23 mouse cellular contexts compared by ENCODE assay signal in the genomic region with DNA sequence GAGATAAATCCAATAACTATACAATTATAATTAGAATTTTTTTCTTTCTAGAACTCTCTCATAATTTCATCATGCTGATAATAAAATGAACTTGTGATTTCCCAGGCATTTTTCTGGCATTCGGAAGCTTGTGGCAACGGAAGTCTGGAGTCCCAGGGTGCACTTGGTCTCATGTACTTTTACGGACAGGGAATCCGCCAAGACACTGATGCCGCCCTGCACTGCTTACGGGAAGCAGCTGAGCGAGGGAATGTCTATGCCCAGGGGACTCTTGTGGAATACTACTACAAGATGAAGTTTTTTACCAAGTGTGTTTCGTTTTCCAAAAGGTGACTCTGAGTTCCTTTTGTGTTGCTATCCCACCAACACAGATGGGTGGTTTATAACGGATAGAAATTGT. TPM values are rescaled to one million over a fixed set of nuclear protein-coding genes. Genes with fewer than 3 reads are reported as not detected.
DNase-seq lines count a peak whose midpoint lies in the region; ATAC-seq and TF ChIP-seq lines count a peak whose summit lies in the region.
"Had no signal": no experiment of that assay in that cellular context is flagged by ENCODE, and none has a peak within 500 bp of the region (broad histone marks: within the 10 kb centered on the region; RNA-seq: fewer than 3 reads in every experiment).

No protein-coding gene starts in this region.

- no peak for ATAC-seq in heart, embryonic 12.5 days (ENCODE audit: insufficient number of reproducible peaks, low FRiP score)
- ATAC-seq: activated CD4-positive, CD25-positive, alpha-beta regulatory T cell, adult 4 months; CD4-positive, CD25-positive, alpha-beta regulatory T cell, adult 4 months; Patski had no signal

- no peaks in the 10 kb centered on the region for H3K36me3 ChIP-seq in heart, embryonic 12.5 days
- H3K36me3 ChIP-seq in heart, adult 2 months (ENCODE audit: control insufficient read depth, insufficient read depth, low read length) = no peaks in the 10 kb centered on the region

- H3K27me3 ChIP-seq in heart, embryonic 12.5 days (replicated peaks) = no peaks in the 10 kb centered on the region
- H3K27me3 ChIP-seq in heart, adult 2 months (ENCODE audit: control insufficient read depth, insufficient read depth, low read length) = no peaks in the 10 kb centered on the region
- H3K27me3 ChIP-seq: CH12.LX, Patski had no signal

- H3K27ac ChIP-seq in gastrocnemius, adult 2 months = peak overlapping the region; percentile 39; the same call in 1 of the 2 replicates
- no peak overlapping the region for H3K27ac ChIP-seq in heart, embryonic 12.5 days (ENCODE audit: poor library complexity, severe bottlenecking)
- H3K27ac ChIP-seq in heart, adult 2 months = peak overlapping the region; percentile 60

- WGBS in heart, embryonic 12.5 days = 87% methylated on average over 9 of the region's 9 CpGs
- 83% methylated on average over 9 of the region's 9 CpGs for WGBS in heart, adult 2 months

- TF ChIP-seq CTCF in gastrocnemius, adult 2 months (IDR thresholded peaks at IDR 0.05) = no peak
- no peak for TF ChIP-seq CTCF in heart, adult 2 months (IDR thresholded peaks at IDR 0.05)

- H3K4me1 ChIP-seq in heart, embryonic 12.5 days (replicated peaks) = peaks cover 13% of the 10 kb centered on the region; the same call in 1 of the 2 replicates
- H3K4me1 ChIP-seq in heart, adult 2 months (ENCODE audit: control insufficient read depth, insufficient read depth, low read length) = peaks cover 3% of the 10 kb centered on the region

- H3K79me2 ChIP-seq in heart, adult 2 months (replicated peaks; ENCODE audit: control insufficient read depth, insufficient read depth, low read length) = no peaks in the 10 kb centered on the region

- H3K4me2 ChIP-seq in heart, embryonic 12.5 days = no peak overlapping the region

- TF ChIP-seq POLR2A in heart, adult 2 months (IDR thresholded peaks at IDR 0.05; ENCODE audit: insufficient read depth, low read depth, low read length) = no peak

- TF ChIP-seq EP300 in heart, adult 2 months (IDR thresholded peaks at IDR 0.05; ENCODE audit: insufficient read depth, low read depth, low read length) = no peak

- intact Hi-C loops in gastrocnemius, adult 2 months (cut with DNase I) = no loop called here
- intact Hi-C loops in heart, adult 2 months (cut with DNase I) = no loop called here
- intact Hi-C loops in heart, postnatal 25 days (cut with DNase I) = no loop called here

- DNase-seq in gastrocnemius, adult 2 months = no peak
- no peak for DNase-seq in gastrocnemius, adult 18-20 months (ENCODE audit: low spot score)
- peak; percentile 91 for DNase-seq in heart, adult 11 months
- no peak for DNase-seq in heart, adult 2 months
- no peak for DNase-seq in heart, postnatal 25 days (ENCODE audit: low spot score)
- DNase-seq: adrenal gland, adult 2 months; adrenal gland, adult 8-10 months; adrenal gland, postnatal 10 days; adrenal gland, postnatal 14 days; adrenal gland, postnatal 25 days; adrenal gland, postnatal 36 days; B cell, adult 2 months; cerebellum, adult 11 months; cerebellum, adult 11-12 months; cerebellum, adult 18-20 months had no signal

- H3K9ac ChIP-seq in heart, embryonic 12.5 days = no peak overlapping the region
- no peak overlapping the region for H3K9ac ChIP-seq in heart, adult 2 months (ENCODE audit: low read depth, low read length)

- no peak overlapping the region for H3K4me3 ChIP-seq in gastrocnemius, adult 2 months
- H3K4me3 ChIP-seq in heart, embryonic 12.5 days = no peak overlapping the region
- H3K4me3 ChIP-seq in heart, adult 2 months = no peak overlapping the region

- no peaks in the 10 kb centered on the region for H3K9me3 ChIP-seq in heart, embryonic 12.5 days (replicated peaks)
- H3K9me3 ChIP-seq: G1E had no signal

RNA-seq across cellular contexts. Expression of a gene that starts 17.3 kb away (rescaled TPM):
- 1 to 10 TPM; 1.9 to 6.2 TPM for total RNA-seq in gastrocnemius, adult 2 months (2021)
- total RNA-seq in gastrocnemius, adult 18-20 months (2021) = 1 to 10 TPM; 2.3 to 2.9 TPM
- polyA plus RNA-seq in heart, embryonic 12.5 days (2016; fragmentation: Nextera tagmentation; extraction: Ambion mirVana) = 13.4 and 15.9 TPM in 2 replicates
- total RNA-seq in heart, adult 2 months (2021) = 1 to 10 TPM; 4.5 TPM
- 5.2 and 7.1 TPM in 2 replicates for polyA plus RNA-seq in heart, adult 2 months (2012; rRNA removed)
- 10 to 100 TPM; 10.0 to 11.7 TPM for total RNA-seq in heart, postnatal 25 days (2021)
- total RNA-seq: adrenal gland, postnatal 25 days had no signal

RNA-seq across cellular contexts. Expression of a gene that starts 23.7 kb away (rescaled TPM):
- 1 to 10 TPM; 1.9 to 2.2 TPM for total RNA-seq in gastrocnemius, adult 2 months (2021)
- 1 to 10 TPM; 1.7 to 3.0 TPM for total RNA-seq in gastrocnemius, adult 18-20 months (2021)
- 0.85 and 1.0 TPM in 2 replicates for polyA plus RNA-seq in heart, embryonic 12.5 days (2016; fragmentation: Nextera tagmentation; extraction: Ambion mirVana)
- 1 to 10 TPM in 1 of 2 experiments, under 1 TPM in 1; 0.55 to 1.3 TPM for total RNA-seq in heart, adult 2 months (2021)
- 0.61 and 1.4 TPM in 2 replicates for polyA plus RNA-seq in heart, adult 2 months (2012; rRNA removed)
- total RNA-seq in heart, postnatal 25 days (2021) = 1 to 10 TPM; 1.0 to 1.1 TPM
- total RNA-seq: adrenal gland, adult 18-20 months; CH12.LX; MEL had no signal
- polyA plus RNA-seq: adrenal gland, adult 2 months; G1E had no signal

RNA-seq across cellular contexts. Expression of a gene that starts 47.4 kb away (rescaled TPM):
- 10 to 100 TPM; 36.0 to 43.8 TPM for total RNA-seq in gastrocnemius, adult 2 months (2021)
- 10 to 100 TPM; 37.7 to 38.1 TPM for total RNA-seq in gastrocnemius, adult 18-20 months (2021)
- polyA plus RNA-seq in heart, embryonic 12.5 days (2016; fragmentation: Nextera tagmentation; extraction: Ambion mirVana) = 52.4 and 63.7 TPM in 2 replicates
- total RNA-seq in heart, adult 2 months (2021) = 10 to 100 TPM; 25.3 to 25.9 TPM
- polyA plus RNA-seq in heart, adult 2 months (2012; rRNA removed) = 12.1 and 27.1 TPM in 2 replicates
- 10 to 100 TPM; 31.1 to 32.3 TPM for total RNA-seq in heart, postnatal 25 days (2021)

RNA-seq across cellular contexts. Expression of a gene that starts 47.7 kb away (rescaled TPM):
- under 1 TPM; 0.28 to 0.59 TPM for total RNA-seq in gastrocnemius, adult 2 months (2021)
- under 1 TPM; 0.25 to 0.28 TPM for total RNA-seq in gastrocnemius, adult 18-20 months (2021)
- polyA plus RNA-seq in heart, embryonic 12.5 days (2016; fragmentation: Nextera tagmentation; extraction: Ambion mirVana) = 2.5 and 3.2 TPM in 2 replicates
- total RNA-seq in heart, adult 2 months (2021) = under 1 TPM; 0.59 to 0.76 TPM
- polyA plus RNA-seq in heart, adult 2 months (2012; rRNA removed) = 0.66 and 0.94 TPM in 2 replicates
- under 1 TPM; 0.52 to 0.84 TPM for total RNA-seq in heart, postnatal 25 days (2021)
